Mouse (Mus musculus): ENCODE measurements at regions not wholly inside any gene's neighbourhood (a gene's known extent, or its start where the extent isn't known, plus 50 kb on each side); places are given as distances from the start of the nearest gene placed in this dataset.

DNA sequence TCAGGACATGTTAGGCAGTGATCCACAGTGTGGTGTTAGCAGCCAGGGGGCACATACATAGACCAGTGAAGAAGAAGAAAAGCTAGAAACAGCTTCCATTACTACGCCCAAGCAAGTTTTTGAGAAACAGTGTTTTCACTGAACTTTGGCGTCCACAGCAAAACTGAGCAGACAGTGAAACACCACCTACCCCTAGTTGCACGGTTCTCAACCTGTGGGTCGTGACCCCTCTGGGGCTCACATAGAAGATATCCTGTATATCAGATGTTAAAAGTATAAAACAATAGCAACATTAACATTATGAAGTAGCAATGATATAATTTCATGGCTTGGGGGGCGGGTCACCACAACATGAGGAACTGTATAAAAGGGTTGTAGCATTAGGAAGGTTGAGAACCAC lies 81.1 kb downstream of the Ramp3 start:
- DNase-seq (ENCODE audit: low spot score): no peak
- no peak for ATAC-seq (ENCODE audit: insufficient read depth, low read depth)
- Histone ChIP-seq H3K36me3 (replicated peaks; ENCODE audit: control insufficient read depth, insufficient read depth, low read length) (no peaks in the 10 kb centered on the region), H3K4me1 (ENCODE audit: control insufficient read depth, insufficient read depth) (no peaks in the 10 kb centered on the region), H3K4me3 (ENCODE audit: low read depth, low read length) (no peak overlapping the region), H3K9ac (replicated peaks; ENCODE audit: low read depth, low read length) (no peak overlapping the region), H3K4me2 (ENCODE audit: low read depth, low read length) (no peak overlapping the region), H3K27ac (ENCODE audit: low read depth) (no peak overlapping the region), H3K9me3 (replicated peaks; ENCODE audit: control insufficient read depth, low read length) (no peaks in the 10 kb centered on the region), H3K27me3 (ENCODE audit: control insufficient read depth, insufficient read depth, low read length) (no peaks in the 10 kb centered on the region)
- TF ChIP-seq EP300 (IDR thresholded peaks at IDR 0.05; ENCODE audit: low read depth): no peak
- 83% methylated on average over 5 of the region's 5 CpGs for WGBS

DNA sequence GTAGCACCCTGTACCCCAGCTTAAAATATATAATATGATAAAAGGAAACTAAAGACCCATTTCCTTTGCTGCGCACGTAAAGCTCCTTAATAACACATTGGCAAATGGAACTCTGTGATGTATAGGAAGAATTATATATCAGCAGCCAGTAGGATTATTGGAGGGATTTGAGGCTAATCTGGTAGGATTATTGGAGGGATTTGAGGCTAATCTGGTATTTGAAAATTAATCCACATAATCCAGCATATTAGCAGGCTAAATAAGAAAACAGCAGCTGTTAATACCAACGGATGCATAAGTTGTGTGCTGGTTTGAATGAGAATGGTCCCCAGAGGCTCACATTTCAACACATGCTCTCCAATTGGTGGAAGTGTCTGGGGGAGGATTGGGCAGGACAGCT lies 80.3 kb downstream of the Ramp3 start:
- WGBS: 90% methylated on average over 3 of the region's 3 CpGs
- Histone ChIP-seq H3K9ac (replicated peaks; ENCODE audit: low read depth, low read length) (no peak overlapping the region), H3K4me3 (ENCODE audit: low read depth, low read length) (no peak overlapping the region), H3K27me3 (ENCODE audit: control insufficient read depth, insufficient read depth, low read length) (no peaks in the 10 kb centered on the region), H3K4me1 (ENCODE audit: control insufficient read depth, insufficient read depth) (no peaks in the 10 kb centered on the region), H3K4me2 (ENCODE audit: low read depth, low read length) (no peak overlapping the region), H3K36me3 (replicated peaks; ENCODE audit: control insufficient read depth, insufficient read depth, low read length) (no peaks in the 10 kb centered on the region), H3K27ac (ENCODE audit: low read depth) (no peak overlapping the region), H3K9me3 (replicated peaks; ENCODE audit: control insufficient read depth, low read length) (no peaks in the 10 kb centered on the region)
- DNase-seq (ENCODE audit: low spot score) (no peak), ATAC-seq (ENCODE audit: insufficient read depth, low read depth) (no peak)
- TF ChIP-seq CTCF (IDR thresholded peaks at IDR 0.05; ENCODE audit: low read depth) (no peak), EP300 (IDR thresholded peaks at IDR 0.05; ENCODE audit: low read depth) (no peak)

DNA sequence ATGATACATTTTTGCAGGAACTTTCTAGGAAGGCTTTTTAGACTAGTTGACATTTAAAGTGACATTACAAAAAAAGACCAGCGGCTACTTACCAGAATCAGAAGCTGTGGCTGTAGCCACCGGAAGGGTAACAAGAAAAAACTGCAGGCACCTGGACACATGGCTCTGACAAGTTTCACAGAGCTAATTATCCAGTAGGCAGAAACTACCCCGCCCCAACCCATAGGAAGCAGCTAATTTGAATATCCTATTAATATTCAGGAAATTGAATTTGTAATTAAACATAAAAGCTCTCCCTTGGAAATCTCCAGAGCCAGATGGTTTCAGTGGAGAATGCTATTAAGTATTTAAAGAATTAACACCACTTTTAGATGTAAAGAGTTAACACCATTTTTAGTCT lies 79.8 kb downstream of the Ramp3 start:
- H3K36me3 ChIP-seq (replicated peaks; ENCODE audit: control insufficient read depth, insufficient read depth, low read length): no peaks in the 10 kb centered on the region
- no peak overlapping the region for H3K4me2 ChIP-seq (ENCODE audit: low read depth, low read length)
- 78% methylated on average over 3 of the region's 3 CpGs for WGBS
- no peak for ATAC-seq (ENCODE audit: insufficient read depth, low read depth)
- no peaks in the 10 kb centered on the region for H3K4me1 ChIP-seq (ENCODE audit: control insufficient read depth, insufficient read depth)
- no peak overlapping the region for H3K27ac ChIP-seq (ENCODE audit: low read depth)
- H3K9ac ChIP-seq (replicated peaks; ENCODE audit: low read depth, low read length): no peak overlapping the region
- H3K27me3 ChIP-seq (ENCODE audit: control insufficient read depth, insufficient read depth, low read length): no peaks in the 10 kb centered on the region
- no peak overlapping the region for H3K4me3 ChIP-seq (ENCODE audit: low read depth, low read length)
- no peak for DNase-seq (ENCODE audit: low spot score)
- no peaks in the 10 kb centered on the region for H3K9me3 ChIP-seq (replicated peaks; ENCODE audit: control insufficient read depth, low read length)
- TF ChIP-seq CTCF (IDR thresholded peaks at IDR 0.05; ENCODE audit: low read depth) (no peak), EP300 (IDR thresholded peaks at IDR 0.05; ENCODE audit: low read depth) (no peak)

DNA sequence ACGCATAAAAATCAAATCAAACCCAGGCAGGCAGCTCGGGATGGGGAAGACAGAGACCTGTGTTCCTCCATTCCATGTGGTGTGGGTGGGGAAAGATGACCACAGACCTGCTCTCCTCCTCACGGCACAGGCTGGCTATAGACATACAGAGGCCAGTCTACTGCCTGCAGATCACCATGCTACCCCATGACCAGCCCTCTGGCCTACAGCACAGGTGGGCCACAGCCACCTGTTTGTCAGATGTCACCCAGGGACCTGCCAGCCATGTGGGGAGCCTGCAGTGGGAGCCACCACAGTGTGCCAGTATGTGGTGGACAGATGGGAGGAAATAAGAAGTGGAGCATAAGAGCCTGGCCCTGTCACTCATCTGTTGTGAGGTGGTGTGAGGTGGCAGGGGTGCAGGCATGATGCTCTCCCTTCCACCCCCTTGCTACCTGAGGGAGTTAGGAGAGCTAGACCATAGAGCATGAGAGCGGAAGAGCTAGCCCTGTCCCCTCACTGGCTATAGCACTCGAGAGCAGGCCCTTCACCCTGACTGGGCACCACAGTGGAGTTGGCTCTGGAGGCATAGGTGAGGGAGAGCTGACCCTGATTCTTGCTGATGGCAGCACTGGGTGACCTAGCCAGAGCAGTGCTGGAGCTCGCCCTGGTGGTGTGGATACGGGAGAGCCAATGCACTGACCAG lies 76.6 kb downstream of the Ramp3 start:
- no peak overlapping the region for H3K27ac ChIP-seq (ENCODE audit: low read depth)

DNA sequence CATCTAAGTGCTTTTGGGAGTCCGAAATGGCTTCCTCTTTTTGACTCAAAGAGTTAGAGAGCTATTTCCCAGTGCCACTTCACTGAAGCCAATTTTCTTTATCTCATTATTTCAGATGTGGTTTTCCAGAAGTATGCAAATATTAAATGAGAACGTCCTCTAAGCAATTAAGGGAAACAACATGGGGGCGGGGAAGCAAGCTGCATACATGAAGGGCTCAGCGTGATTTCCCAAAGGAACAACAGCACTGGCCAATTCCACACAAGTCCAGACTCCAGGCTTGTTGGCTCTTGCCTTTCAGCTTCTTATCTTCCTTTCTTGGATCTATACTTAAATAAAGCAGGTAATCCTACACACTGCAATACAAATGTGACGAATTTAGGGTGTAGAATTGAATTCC lies 73.2 kb downstream of the Ramp3 start:
- Histone ChIP-seq H3K36me3 (replicated peaks; ENCODE audit: control insufficient read depth, insufficient read depth, low read length) (no peaks in the 10 kb centered on the region), H3K4me2 (ENCODE audit: low read depth, low read length) (no peak overlapping the region), H3K4me1 (ENCODE audit: control insufficient read depth, insufficient read depth) (no peaks in the 10 kb centered on the region), H3K9ac (replicated peaks; ENCODE audit: low read depth, low read length) (no peak overlapping the region), H3K27ac (ENCODE audit: low read depth) (no peak overlapping the region), H3K4me3 (ENCODE audit: low read depth, low read length) (no peak overlapping the region), H3K27me3 (ENCODE audit: control insufficient read depth, insufficient read depth, low read length) (no peaks in the 10 kb centered on the region), H3K9me3 (replicated peaks; ENCODE audit: control insufficient read depth, low read length) (no peaks in the 10 kb centered on the region)
- DNase-seq (ENCODE audit: low spot score): no peak
- TF ChIP-seq CTCF (IDR thresholded peaks at IDR 0.05; ENCODE audit: low read depth): no peak
- TF ChIP-seq EP300 (IDR thresholded peaks at IDR 0.05; ENCODE audit: low read depth): no peak
- no peak for ATAC-seq (ENCODE audit: insufficient read depth, low read depth)
- 77% methylated on average over 5 of the region's 5 CpGs for WGBS

More for the DNA sequence above, 76.6 kb downstream of the Ramp3 start:
- no peak for TF ChIP-seq EP300 (IDR thresholded peaks at IDR 0.05; ENCODE audit: low read depth)
- no peak for TF ChIP-seq CTCF (IDR thresholded peaks at IDR 0.05; ENCODE audit: low read depth)
- Histone ChIP-seq H3K9me3 (replicated peaks; ENCODE audit: control insufficient read depth, low read length) (no peaks in the 10 kb centered on the region), H3K36me3 (replicated peaks; ENCODE audit: control insufficient read depth, insufficient read depth, low read length) (no peaks in the 10 kb centered on the region), H3K4me1 (ENCODE audit: control insufficient read depth, insufficient read depth) (no peaks in the 10 kb centered on the region), H3K27me3 (ENCODE audit: control insufficient read depth, insufficient read depth, low read length) (no peaks in the 10 kb centered on the region), H3K9ac (replicated peaks; ENCODE audit: low read depth, low read length) (no peak overlapping the region), H3K4me2 (ENCODE audit: low read depth, low read length) (no peak overlapping the region), H3K4me3 (ENCODE audit: low read depth, low read length) (no peak overlapping the region)
- DNase-seq (ENCODE audit: low spot score) (no peak), ATAC-seq (ENCODE audit: insufficient read depth, low read depth) (no peak)
- 80% methylated on average over 7 of the region's 7 CpGs for WGBS
